Mouse (Mus musculus) left cerebral cortex, adult 2 months (tissue): ENCODE measurements around the gene Unc13b. TPM values are rescaled to one million over a fixed set of nuclear protein-coding genes. Genes with fewer than 3 reads are reported as not detected.
A peak's percentile ranks its signal among the peaks of the same experiment; 100 is the strongest.

Source experiments
- DNase-seq, 2 experiments: peaks; one replicate each; pipeline ENCODE4 v3.0.0; 2021 to 2022; ENCODE audit warnings: low spot score in 2 of 2, mixed read lengths in 1 of 2; ENCODE audit errors: extremely low spot score in 1 of 2
- H3K27ac ChIP-seq: fragments of 200-600 bp; 2 replicates; pipeline ENCODE4 v1.8.1; 2022
- H3K4me3 ChIP-seq: fragments of 200-600 bp; 2 replicates; pipeline ENCODE4 v1.8.1; 2022
- CTCF ChIP-seq: fragments of 200-600 bp; IDR thresholded peaks from 2 replicates; pipeline ENCODE4 v1.8.1; 2022; ENCODE audit warnings: antibody characterized with exemption, mild to moderate bottlenecking, moderate library complexity
- intact Hi-C: fragments of 180-260 bp; cut with DNase I; formaldehyde crosslinking; loops from one replicate; pipeline ENCODE4 v1.15.1; 2025
- total RNA-seq, 2 experiments: library from RNA; stranded (reverse); gene quantifications; 2 replicates each; pipeline ENCODE4 v1.2.3; 2021

The Unc13b gene
- total RNA-seq, 2 experiments from 2014 or later = 68.1 to 70.9 TPM

DNA sequence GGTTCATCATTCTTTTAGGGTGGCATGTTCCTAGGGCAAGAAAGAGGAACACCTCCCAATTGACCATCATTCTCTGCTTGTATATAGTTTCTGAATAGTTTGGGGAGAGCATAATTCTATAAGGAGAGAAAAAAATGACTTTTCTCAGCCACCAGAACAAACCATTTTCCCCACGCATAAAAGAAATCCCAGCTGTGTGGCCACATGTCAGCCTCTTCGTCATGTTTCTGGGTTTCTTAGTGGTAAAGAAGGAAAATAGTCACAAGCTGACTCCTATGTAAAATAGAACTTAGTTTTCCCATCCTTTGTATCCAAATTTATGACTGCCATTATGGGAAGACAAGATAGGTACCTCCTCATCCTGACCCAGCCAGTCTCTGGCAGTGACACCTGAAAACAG, 146.2 kb downstream of the Unc13b start:
- no peak for TF ChIP-seq CTCF
- peak in 1 of 2 experiments; percentile 25 for DNase-seq
- intact Hi-C loops = no loop called here

GRCm38 (mm10) chr4:43205571-43205970, 146.8 kb downstream of the Unc13b start:
- no peak for DNase-seq
- Histone ChIP-seq H3K4me3 (no peak overlapping the region), H3K27ac (peak overlapping the region; percentile 64; the same call in 1 of the 2 replicates)
- TF ChIP-seq CTCF = no peak
- intact Hi-C loops = no loop called here

More for the DNA sequence above, 146.2 kb downstream of the Unc13b start:
- Histone ChIP-seq H3K27ac (peak overlapping the region; percentile 53; the same call in 1 of the 2 replicates), H3K4me3 (no peak overlapping the region)

- TF ChIP-seq CTCF = no peak
- H3K27ac ChIP-seq = peak overlapping the region; percentile 66
- no peak overlapping the region for H3K4me3 ChIP-seq
- DNase-seq = peak in 1 of 2 experiments; percentile 22
- intact Hi-C loops = no loop called here
Measured at GRCm38 (mm10) chr4:43206989-43207388, 148.2 kb downstream of the Unc13b start.

DNA sequence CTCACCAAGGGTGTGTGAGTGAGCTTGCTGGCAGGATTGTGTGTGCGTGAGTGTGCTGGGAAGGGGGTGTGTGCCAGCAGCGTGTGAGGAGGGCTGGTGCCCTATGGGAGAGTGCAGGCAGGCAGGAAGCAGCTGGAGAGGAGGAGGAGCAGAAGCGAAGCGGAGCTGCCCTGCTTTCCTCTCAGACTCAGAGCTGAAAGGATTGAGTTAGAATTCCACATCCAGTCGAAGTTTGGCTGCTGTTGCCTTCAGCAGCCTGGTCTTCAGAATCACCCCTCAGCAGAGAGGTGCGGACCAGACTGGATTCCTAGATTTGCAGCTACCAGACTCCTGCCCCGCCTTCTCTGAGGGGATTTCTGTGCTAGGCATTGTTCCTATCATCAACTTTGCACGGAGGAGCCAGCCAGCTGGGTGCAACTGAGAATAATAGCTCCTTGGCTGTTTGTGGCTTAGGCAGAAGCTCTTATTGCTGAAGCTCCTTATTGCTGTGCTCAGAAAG, 150.4 kb downstream of the Unc13b start:
- peak; percentile 69 to 75 for DNase-seq
- peak overlapping the region; percentile 49 for H3K4me3 ChIP-seq
- TF ChIP-seq CTCF = no peak
- peak overlapping the region; percentile 93 for H3K27ac ChIP-seq
- intact Hi-C loops = loop anchor here (1.0 kb wide), 2 partner anchors 20 to 27 kb away; no protein-coding TSS in a partner anchor

- intact Hi-C loops = loop anchor here (1.0 kb wide), 2 partner anchors 20 to 27 kb away; no protein-coding TSS in a partner anchor
- DNase-seq = peak in 1 of 2 experiments; percentile 20
- TF ChIP-seq CTCF = no peak; the same call in 1 of the 2 replicates
- peak overlapping the region; percentile 49 for H3K4me3 ChIP-seq
- peak overlapping the region; percentile 93 for H3K27ac ChIP-seq
Measured at GRCm38 (mm10) chr4:43209673-43210072, 150.9 kb downstream of the Unc13b start.

DNA sequence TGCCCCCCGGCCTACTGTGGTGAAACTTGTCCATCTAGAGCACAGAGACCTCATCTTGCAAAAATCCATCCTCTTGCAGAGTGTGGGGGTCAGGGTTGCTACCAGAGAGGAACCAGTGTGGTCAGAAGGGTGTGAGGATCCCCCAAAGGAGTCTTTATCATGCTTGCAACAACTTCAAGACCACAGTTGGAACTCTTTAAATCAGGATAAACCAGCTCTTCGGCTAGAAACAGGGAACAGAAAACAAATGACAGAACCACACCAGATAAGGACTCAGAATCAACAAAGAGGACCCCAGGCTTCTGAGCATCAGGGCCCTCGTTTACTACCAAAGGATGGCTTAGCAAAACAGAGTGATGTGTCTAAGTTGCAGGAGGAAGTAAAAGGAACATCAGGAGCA, 157.7 kb downstream of the Unc13b start:
- no peak for DNase-seq
- H3K27ac ChIP-seq = no peak overlapping the region
- intact Hi-C loops = no loop called here
- no peak for TF ChIP-seq CTCF
- no peak overlapping the region for H3K4me3 ChIP-seq

DNA sequence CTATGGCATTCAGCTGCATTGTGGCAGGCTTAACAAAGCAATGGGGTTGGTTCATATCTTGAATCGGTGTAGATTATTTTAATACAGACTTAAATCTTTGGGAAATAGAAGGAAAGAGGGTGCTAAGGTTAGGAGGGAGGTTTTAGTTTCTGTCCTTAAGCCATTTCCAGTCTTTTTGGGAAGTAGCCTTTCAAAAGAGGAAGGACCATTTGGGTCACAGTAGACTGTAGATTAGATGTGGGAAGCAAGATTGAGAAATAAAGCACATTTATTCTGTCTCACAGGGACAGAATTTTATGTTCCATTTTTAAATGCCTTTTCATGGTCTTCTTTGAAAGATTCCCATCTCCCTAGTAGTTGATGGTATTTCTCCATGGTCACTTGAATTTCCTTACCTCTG, 159.2 kb downstream of the Unc13b start:
- peak overlapping the region; percentile 33; the same call in 1 of the 2 replicates for H3K27ac ChIP-seq
- no peak for DNase-seq
- TF ChIP-seq CTCF = no peak
- intact Hi-C loops = no loop called here
- H3K4me3 ChIP-seq = no peak overlapping the region

DNA sequence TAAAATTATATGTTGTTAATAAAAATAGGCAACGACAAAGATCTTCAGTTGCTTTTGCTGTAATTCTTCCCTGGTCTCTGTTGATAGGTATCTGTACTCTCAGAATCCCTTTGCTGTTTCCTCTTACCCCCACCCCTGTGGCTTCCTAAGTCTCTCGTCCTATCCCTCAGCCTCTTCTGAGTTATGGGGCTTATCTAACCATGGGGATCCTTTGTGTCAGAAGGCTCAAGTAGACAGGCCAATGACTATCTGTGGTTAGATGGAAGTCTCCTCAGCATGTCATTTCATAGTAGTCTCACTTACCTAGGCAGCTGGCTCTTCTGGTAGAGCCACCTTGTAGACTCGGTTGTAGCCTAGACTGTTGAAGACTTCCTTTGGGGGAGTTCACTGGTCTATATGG, 173.1 kb downstream of the Unc13b start:
- H3K27ac ChIP-seq = no peak overlapping the region
- no peak for TF ChIP-seq CTCF
- H3K4me3 ChIP-seq = no peak overlapping the region
- intact Hi-C loops = no loop called here
- no peak for DNase-seq

- TF ChIP-seq CTCF = no peak
- intact Hi-C loops = no loop called here
- Histone ChIP-seq H3K4me3 (no peak overlapping the region), H3K27ac (no peak overlapping the region)
- DNase-seq = no peak
Measured at GRCm38 (mm10) chr4:43232985-43233384, 174.2 kb downstream of the Unc13b start.

- Histone ChIP-seq H3K27ac (no peak overlapping the region), H3K4me3 (no peak overlapping the region)
- no peak for TF ChIP-seq CTCF
- DNase-seq = no peak
- intact Hi-C loops = no loop called here
Measured at GRCm38 (mm10) chr4:43233489-43233888, 174.7 kb downstream of the Unc13b start.

- no peak for TF ChIP-seq CTCF
- no peak overlapping the region for H3K4me3 ChIP-seq
- intact Hi-C loops = no loop called here
Measured at GRCm38 (mm10) chr4:43236898-43237297, 178.1 kb downstream of the Unc13b start.

DNA sequence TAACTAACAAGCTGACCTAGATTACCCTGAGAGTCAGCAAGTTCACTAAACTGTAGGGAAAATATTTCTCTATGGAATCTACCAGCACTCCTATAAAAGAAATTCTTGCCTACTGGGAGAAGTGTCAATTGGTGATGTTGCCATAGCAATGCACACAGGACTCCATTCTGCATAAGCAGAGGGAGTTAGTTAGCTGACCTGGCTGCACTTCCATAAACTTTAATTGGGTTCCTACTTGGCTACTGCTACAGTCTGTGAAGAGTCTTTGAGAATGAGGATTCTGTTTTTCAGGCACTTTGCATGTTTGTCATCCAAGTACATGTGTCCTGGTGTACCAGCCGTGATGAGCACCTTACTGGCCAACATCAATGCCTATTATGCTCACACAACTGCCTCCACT, 182.0 kb downstream of the Unc13b start:
- Histone ChIP-seq H3K27ac (no peak overlapping the region), H3K4me3 (no peak overlapping the region)
- DNase-seq = no peak
- intact Hi-C loops = no loop called here
- no peak for TF ChIP-seq CTCF

More at GRCm38 (mm10) chr4:43236898-43237297, 178.1 kb downstream of the Unc13b start:
- no peak for DNase-seq
- H3K27ac ChIP-seq = no peak overlapping the region

DNA sequence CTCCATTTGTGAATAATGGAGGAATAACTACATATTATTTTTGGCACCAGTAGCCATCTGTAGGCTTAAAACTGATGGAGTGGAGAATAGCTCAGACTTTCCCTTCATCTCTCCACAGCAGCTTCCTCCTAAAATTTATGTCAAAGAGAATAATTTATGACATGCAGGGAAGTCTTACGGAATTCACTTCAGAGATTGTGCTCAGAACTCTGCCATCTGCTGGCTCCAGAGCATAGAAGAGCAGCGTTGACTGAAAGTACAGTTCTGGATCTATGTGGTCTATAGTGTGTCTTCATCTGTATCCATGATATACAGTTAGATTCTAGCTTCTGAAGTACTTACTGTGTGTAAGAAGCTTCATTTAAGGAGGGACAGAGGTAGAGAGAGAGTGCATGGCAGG, 185.3 kb downstream of the Unc13b start:
- peak; percentile 70 for TF ChIP-seq CTCF
- intact Hi-C loops = loop anchor here (2.0 kb wide), 2 partner anchors 61 to 197 kb away; partner anchors contain the start of gene Fam214b
- H3K27ac ChIP-seq = no peak overlapping the region
- H3K4me3 ChIP-seq = no peak overlapping the region
- peak in 1 of 2 experiments; percentile 24 for DNase-seq
